Mouse (Mus musculus) MEL (cell line): ENCODE results near the gene Tpst2.

Experiments
- BHLHE40 ChIP-seq: IDR thresholded peaks from 2 replicates; pipeline ENCODE4 v1.6.1; 2012; ENCODE audit warnings: low read depth, mild to moderate bottlenecking, inconsistent platforms, low read length, improper control_type of control experiment, borderline replicate concordance
- CTCF ChIP-seq, 3 experiments: IDR thresholded peaks in 2 of 3; conservative IDR thresholded peaks in 1 of 3; 2 replicates each; pipeline ENCODE4 v1.5.1; 2011 to 2012; ENCODE audit warnings: low read length in 3 of 3, low read depth in 2 of 3, mild to moderate bottlenecking in 2 of 3, improper control_type of control experiment in 1 of 3, inconsistent platforms in 1 of 3, mixed read lengths in 1 of 3, moderate library complexity in 1 of 3; ENCODE audit not compliant: control insufficient read depth in 1 of 3, insufficient read depth in 1 of 3, poor library complexity in 1 of 3, severe bottlenecking in 1 of 3
- E2F4 ChIP-seq: IDR thresholded peaks from 2 replicates; pipeline ENCODE4 v1.6.1; 2011; ENCODE audit warnings: low read depth, low read length, improper control_type of control experiment, borderline replicate concordance
- EP300 ChIP-seq, 2 experiments: IDR thresholded peaks; 2 replicates each; pipeline ENCODE4 v1.6.1; 2011; ENCODE audit warnings: improper control_type of control experiment in 2 of 2, low read length in 2 of 2, low read depth in 1 of 2, mild to moderate bottlenecking in 1 of 2
- GABPA ChIP-seq: IDR thresholded peaks from 2 replicates; pipeline ENCODE4 v1.6.1; 2012; ENCODE audit warnings: low read depth, mild to moderate bottlenecking, inconsistent platforms, low read length, improper control_type of control experiment, moderate library complexity
- KAT2A ChIP-seq: conservative IDR thresholded peaks from 2 replicates; pipeline ENCODE4 v1.6.1; 2012; ENCODE audit warnings: low read depth, low read length, improper control_type of control experiment, inconsistent platforms
- MAZ ChIP-seq: IDR thresholded peaks from 2 replicates; pipeline ENCODE4 v1.6.1; 2012; ENCODE audit warnings: low read depth, mild to moderate bottlenecking, inconsistent platforms, low read length, improper control_type of control experiment
- MEF2A ChIP-seq: IDR thresholded peaks from 2 replicates; pipeline ENCODE4 v1.6.1; 2014; ENCODE audit warnings: low read depth, mild to moderate bottlenecking, inconsistent platforms, low read length, improper control_type of control experiment; ENCODE audit not compliant: poor library complexity, insufficient replicate concordance, severe bottlenecking; ENCODE audit errors: extremely low read depth
- NRF1 ChIP-seq: IDR thresholded peaks from 2 replicates; pipeline ENCODE4 v1.6.1; 2014; ENCODE audit warnings: low read depth, mild to moderate bottlenecking, inconsistent platforms, low read length, improper control_type of control experiment, moderate library complexity; ENCODE audit not compliant: poor library complexity, insufficient read depth, severe bottlenecking
- POLR2A ChIP-seq, 2 experiments: IDR thresholded peaks; 2 replicates each; pipeline ENCODE4 v1.6.1; 2011 to 2012; ENCODE audit warnings: low read length in 2 of 2, mild to moderate bottlenecking in 2 of 2, control low read depth in 1 of 2, improper control_type of control experiment in 1 of 2, low read depth in 1 of 2, moderate library complexity in 1 of 2; ENCODE audit not compliant: control insufficient read depth in 1 of 2, insufficient read depth in 1 of 2, poor library complexity in 1 of 2
- SMC3 ChIP-seq: IDR thresholded peaks from 2 replicates; pipeline ENCODE4 v1.6.1; 2011; ENCODE audit warnings: low read depth, low read length, improper control_type of control experiment
- TAL1 ChIP-seq: IDR thresholded peaks from 2 replicates; pipeline ENCODE4 v1.6.1; 2012; ENCODE audit warnings: mild to moderate bottlenecking, inconsistent platforms, low read length, moderate library complexity, mixed read lengths
- ZNF384 ChIP-seq: IDR thresholded peaks from 2 replicates; pipeline ENCODE4 v1.6.1; 2012; ENCODE audit warnings: low read depth, mild to moderate bottlenecking, inconsistent platforms, low read length, improper control_type of control experiment

GRCm38 (mm10) chr5:112237439-112237838, 39.1 kb upstream of the Tpst2 start:
- no peak for TF ChIP-seq MEF2A
- TF ChIP-seq CTCF (IDR thresholded peaks at IDR 0.05 in 2 of 3, conservative IDR thresholded peaks at IDR 0.05 in 1 of 3; ENCODE audit: control insufficient read depth in 1 of 3, insufficient read depth in 1 of 3, low read depth in 2 of 3, low read length in 3 of 3, poor library complexity in 1 of 3, severe bottlenecking in 1 of 3): no peak
- TF ChIP-seq E2F4: no peak
- no peak for TF ChIP-seq POLR2A (IDR thresholded peaks at IDR 0.05; ENCODE audit: control insufficient read depth in 1 of 2, insufficient read depth in 1 of 2, low read depth in 1 of 2, low read length in 2 of 2, poor library complexity in 1 of 2)
- TF ChIP-seq EP300 (IDR thresholded peaks at IDR 0.05; ENCODE audit: low read depth in 1 of 2, low read length in 2 of 2): no peak
- no peak for TF ChIP-seq BHLHE40
- TF ChIP-seq KAT2A: no peak
- TF ChIP-seq ZNF384: no peak
- no peak for TF ChIP-seq SMC3
- TF ChIP-seq MAZ: no peak
- TF ChIP-seq TAL1: no peak
- TF ChIP-seq GABPA: no peak
- TF ChIP-seq NRF1: no peak
